Mouse (Mus musculus): ENCODE data around the gene Ccdc113.

Ccdc113 gene

GRCm38 (mm10) chr8:95533584-95534387, at the start of gene Ccdc113:
Gene Ccdc113, plus strand, starts transcription at chr8:95534085.
- DNase-seq (ENCODE audit: low read depth, low spot score), result peak; percentile 72

GRCm38 (mm10) chr8:95487800-95488697, 45.8 kb upstream of the Ccdc113 start:
- DNase-seq (ENCODE audit: low read depth, low spot score), result no peak

- DNase-seq (ENCODE audit: low read depth, low spot score), result peak; percentile 75
Observed at GRCm38 (mm10) chr8:95488698-95489332, 45.1 kb upstream of the Ccdc113 start.

GRCm38 (mm10) chr8:95490006-95490405, 43.9 kb upstream of the Ccdc113 start, which contains the start of gene Csnk2a2:
Gene Csnk2a2, minus strand, starts transcription at chr8:95490039.
- DNase-seq (ENCODE audit: low read depth, low spot score), result no peak

- no peak for DNase-seq (ENCODE audit: low read depth, low spot score)
Observed at GRCm38 (mm10) chr8:95492057-95492456, 41.8 kb upstream of the Ccdc113 start.

- no peak for DNase-seq (ENCODE audit: low read depth, low spot score)
Observed at GRCm38 (mm10) chr8:95495444-95495843, 38.4 kb upstream of the Ccdc113 start.

GRCm38 (mm10) chr8:95496420-95496819, 37.5 kb upstream of the Ccdc113 start:
- DNase-seq (ENCODE audit: low read depth, low spot score), result no peak

- no peak for DNase-seq (ENCODE audit: low read depth, low spot score)
Observed at GRCm38 (mm10) chr8:95497821-95498220, 36.1 kb upstream of the Ccdc113 start.

GRCm38 (mm10) chr8:95499266-95500064, 34.4 kb upstream of the Ccdc113 start:
- peak; percentile 40 for DNase-seq (ENCODE audit: low read depth, low spot score)

- DNase-seq (ENCODE audit: low read depth, low spot score), result no peak
Observed at GRCm38 (mm10) chr8:95500436-95500835, 33.4 kb upstream of the Ccdc113 start.

- DNase-seq (ENCODE audit: low read depth, low spot score), result no peak
Observed at GRCm38 (mm10) chr8:95502431-95502830, 31.5 kb upstream of the Ccdc113 start.

GRCm38 (mm10) chr8:95504835-95505234, 29.1 kb upstream of the Ccdc113 start:
- no peak for DNase-seq (ENCODE audit: low read depth, low spot score)

GRCm38 (mm10) chr8:95505606-95506005, 28.3 kb upstream of the Ccdc113 start:
- DNase-seq (ENCODE audit: low read depth, low spot score), result no peak

GRCm38 (mm10) chr8:95506245-95506644, 27.6 kb upstream of the Ccdc113 start:
- no peak for DNase-seq (ENCODE audit: low read depth, low spot score)

GRCm38 (mm10) chr8:95512257-95512656, 21.6 kb upstream of the Ccdc113 start:
- no peak for DNase-seq (ENCODE audit: low read depth, low spot score)

GRCm38 (mm10) chr8:95513219-95513618, 20.7 kb upstream of the Ccdc113 start:
- DNase-seq (ENCODE audit: low read depth, low spot score), result no peak

- DNase-seq (ENCODE audit: low read depth, low spot score), result no peak
Observed at GRCm38 (mm10) chr8:95516928-95517327, 17.0 kb upstream of the Ccdc113 start.

GRCm38 (mm10) chr8:95523991-95524390, 9.9 kb upstream of the Ccdc113 start:
- no peak for DNase-seq (ENCODE audit: low read depth, low spot score)

- DNase-seq (ENCODE audit: low read depth, low spot score), result no peak
Observed at GRCm38 (mm10) chr8:95528194-95528593, 5.7 kb upstream of the Ccdc113 start.

- no peak for DNase-seq (ENCODE audit: low read depth, low spot score)
Observed at GRCm38 (mm10) chr8:95528750-95529310, 5.1 kb upstream of the Ccdc113 start.

GRCm38 (mm10) chr8:95532206-95532605, 1.7 kb upstream of the Ccdc113 start:
- DNase-seq (ENCODE audit: low read depth, low spot score), result no peak

Data from retina, postnatal 7 days (tissue).